Mouse (Mus musculus): ENCODE measurements at regions not wholly inside any gene's neighbourhood (a gene's known extent, or its start where the extent isn't known, plus 50 kb on each side); places are given as distances from the start of the nearest gene placed in this dataset.
"Not testable (repeated sequence)": the region's sequence is repeated elsewhere in the genome, so short reads cannot be mapped to it uniquely, and the experiment has no call there.

GRCm38 (mm10) chr15:38129330-38129729 is 704.0 kb downstream of the 4930447A16Rik start:
- no peak for DNase-seq

- no peak for DNase-seq
Observed at GRCm38 (mm10) chr15:38129861-38130631, 704.7 kb downstream of the 4930447A16Rik start.

GRCm38 (mm10) chr15:38130632-38131028 is 705.3 kb downstream of the 4930447A16Rik start:
- DNase-seq: no peak

- DNase-seq: no peak
Observed at GRCm38 (mm10) chr15:38139639-38140038, 714.3 kb downstream of the 4930447A16Rik start.

- DNase-seq: no peak
Observed at GRCm38 (mm10) chr15:38143495-38143894, 718.1 kb downstream of the 4930447A16Rik start.

- no peak for DNase-seq
Observed at GRCm38 (mm10) chr15:38151654-38152053, 726.3 kb downstream of the 4930447A16Rik start.

- DNase-seq: not testable (repeated sequence)
Observed at GRCm38 (mm10) chr15:38153821-38154220, 728.5 kb downstream of the 4930447A16Rik start.

GRCm38 (mm10) chr15:38159161-38159560 is 733.8 kb downstream of the 4930447A16Rik start:
- DNase-seq: no peak

GRCm38 (mm10) chr15:38163721-38164120 is 738.4 kb downstream of the 4930447A16Rik start:
- DNase-seq: peak; percentile 18

GRCm38 (mm10) chr15:38164848-38165247 is 739.5 kb downstream of the 4930447A16Rik start:
- no peak for DNase-seq

- no peak for DNase-seq
Observed at GRCm38 (mm10) chr15:38165881-38166445, 740.6 kb downstream of the 4930447A16Rik start.

GRCm38 (mm10) chr15:38166476-38166875 is 741.1 kb downstream of the 4930447A16Rik start:
- DNase-seq: no peak

- no peak for DNase-seq
Observed at GRCm38 (mm10) chr15:38167618-38168152, 742.3 kb downstream of the 4930447A16Rik start.

- DNase-seq: no peak
Observed at GRCm38 (mm10) chr15:38169191-38169590, 743.8 kb downstream of the 4930447A16Rik start.

Data from lung, postnatal 14 days (tissue).